Comparison of ENCODE assay signal across 8 mouse cellular contexts in the genomic region with DNA sequence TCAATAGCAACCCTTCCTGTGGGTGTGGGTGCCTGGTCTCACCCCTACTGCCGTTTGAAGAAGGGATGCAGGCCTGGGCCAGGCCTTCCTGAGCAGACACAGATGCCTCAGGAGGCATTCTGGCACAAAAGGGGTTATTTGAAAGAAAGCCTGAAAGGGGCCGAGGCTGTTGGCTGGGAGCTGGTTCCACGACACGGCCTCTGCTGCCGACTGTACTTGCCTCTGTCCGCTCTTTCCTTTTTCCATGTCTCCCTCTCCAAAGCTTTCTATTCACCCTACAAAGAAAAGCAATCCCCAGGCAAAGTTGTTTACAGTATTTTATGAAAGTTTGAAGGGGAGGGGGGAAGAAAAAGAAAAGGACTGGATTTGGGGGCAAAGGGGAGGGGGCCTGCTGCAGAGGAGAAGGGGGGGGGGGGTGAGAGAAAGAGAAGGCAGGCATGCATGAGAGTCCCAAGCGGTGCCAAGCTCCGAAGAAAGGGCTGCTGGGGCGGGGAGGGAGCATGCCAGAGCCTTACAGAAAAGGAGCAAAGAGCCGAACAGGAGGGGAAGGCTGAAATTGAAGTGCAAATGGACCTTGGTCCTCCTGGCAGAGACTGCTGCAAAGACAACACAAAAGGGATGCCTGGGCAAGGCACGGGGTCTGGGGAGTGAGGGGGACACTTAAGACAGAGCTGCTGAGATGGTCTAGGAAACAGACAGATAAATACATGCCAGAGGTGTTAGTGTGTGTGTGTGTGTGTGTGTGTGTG.
DNase-seq lines count a peak whose midpoint lies in the region; ATAC-seq and TF ChIP-seq lines count a peak whose summit lies in the region.

No protein-coding gene starts in this region.

- no peaks in the 10 kb centered on the region for H3K27me3 ChIP-seq in liver, adult 2 months (ENCODE audit: control insufficient read depth, insufficient read depth, low read length)
- H3K27me3 ChIP-seq in liver, embryonic 11.5 days (replicated peaks; ENCODE audit: control insufficient read depth, insufficient read depth, low read length): peaks cover 32% of the 10 kb centered on the region
- H3K27me3 ChIP-seq in hindbrain, embryonic 11.5 days (ENCODE audit: control insufficient read depth, insufficient read depth, low read length): peaks cover 27% of the 10 kb centered on the region

- H3K4me3 ChIP-seq in liver, adult 2 months (ENCODE audit: insufficient read depth, low read depth, low read length): no peak overlapping the region
- H3K4me3 ChIP-seq in liver, embryonic 11.5 days (ENCODE audit: low read depth, low read length): no peak overlapping the region
- no peak overlapping the region for H3K4me3 ChIP-seq in cortical plate, adult 2 months (ENCODE audit: insufficient read depth, low read length)
- no peak overlapping the region for H3K4me3 ChIP-seq in hindbrain, embryonic 11.5 days (ENCODE audit: low read depth, low read length)

- H3K36me3 ChIP-seq in liver, adult 2 months (ENCODE audit: control insufficient read depth, insufficient read depth, low read length): no peaks in the 10 kb centered on the region
- no peaks in the 10 kb centered on the region for H3K36me3 ChIP-seq in liver, embryonic 11.5 days (ENCODE audit: control insufficient read depth, insufficient read depth, low read length)
- no peaks in the 10 kb centered on the region for H3K36me3 ChIP-seq in hindbrain, embryonic 11.5 days (ENCODE audit: control insufficient read depth, insufficient read depth, low read length)

- H3K4me2 ChIP-seq in liver, embryonic 11.5 days: no peak overlapping the region
- no peak overlapping the region; the same call in 1 of the 2 replicates for H3K4me2 ChIP-seq in hindbrain, embryonic 11.5 days (replicated peaks; ENCODE audit: low read depth, low read length)

- H3K79me2 ChIP-seq in liver, adult 2 months (ENCODE audit: control insufficient read depth, insufficient read depth, low read length): no peaks in the 10 kb centered on the region

- TF ChIP-seq POLR2A in liver, adult 2 months (IDR thresholded peaks at IDR 0.05; ENCODE audit: extremely low read depth, insufficient read depth, low read length): no peak
- TF ChIP-seq POLR2A in cortical plate, adult 2 months (IDR thresholded peaks at IDR 0.05; ENCODE audit: extremely low read depth, insufficient read depth, low read length): no peak

- peaks cover 25% of the 10 kb centered on the region for H3K4me1 ChIP-seq in liver, adult 2 months (ENCODE audit: control insufficient read depth, insufficient read depth, low read length)
- peaks cover 6% of the 10 kb centered on the region; the same call in 1 of the 2 replicates for H3K4me1 ChIP-seq in liver, embryonic 11.5 days (replicated peaks; ENCODE audit: control insufficient read depth, insufficient read depth, low read length)
- H3K4me1 ChIP-seq in cortical plate, adult 2 months (ENCODE audit: control insufficient read depth, insufficient read depth, low read length): no peaks in the 10 kb centered on the region; the same call in 1 of the 2 replicates
- H3K4me1 ChIP-seq in hindbrain, embryonic 11.5 days (replicated peaks; ENCODE audit: control insufficient read depth, insufficient read depth, low read length): peaks cover 13% of the 10 kb centered on the region

- H3K9ac ChIP-seq in liver, adult 2 months (ENCODE audit: low read depth, low read length): peak overlapping the region; percentile 20
- H3K9ac ChIP-seq in liver, embryonic 11.5 days (ENCODE audit: low read depth, low read length): no peak overlapping the region
- H3K9ac ChIP-seq in hindbrain, embryonic 11.5 days (ENCODE audit: low read depth, low read length): no peak overlapping the region; the same call in 1 of the 2 replicates

- peak overlapping the region; percentile 18 for H3K27ac ChIP-seq in liver, adult 2 months (replicated peaks; ENCODE audit: insufficient read depth, low read depth, low read length)
- H3K27ac ChIP-seq in liver, embryonic 11.5 days (ENCODE audit: low read depth, low read length): no peak overlapping the region
- peak overlapping the region; percentile 38; the same call in 1 of the 2 replicates for H3K27ac ChIP-seq in cortical plate, adult 2 months (ENCODE audit: insufficient read depth, low read length)
- peak overlapping the region; percentile 76 for H3K27ac ChIP-seq in hindbrain, embryonic 11.5 days (ENCODE audit: low read depth, low read length)

- H3K9me3 ChIP-seq in liver, embryonic 11.5 days (ENCODE audit: control insufficient read depth, low read length): no peaks in the 10 kb centered on the region
- no peaks in the 10 kb centered on the region for H3K9me3 ChIP-seq in hindbrain, embryonic 11.5 days (ENCODE audit: control insufficient read depth, low read length)

- peak; percentile 66 for DNase-seq in liver, adult 2 months (ENCODE audit: extremely low read depth, low read depth, low spot score)
- no peak for DNase-seq in liver, embryonic 11.5 days (ENCODE audit: low spot score)
- peak; percentile 38 for DNase-seq in hindbrain, embryonic 11.5 days (ENCODE audit: low spot score)
- peak; percentile 29 to 51 for DNase-seq in lung, postnatal 4 days
- DNase-seq in adipocyte (ENCODE audit: low spot score): no peak
- no peak for DNase-seq in adrenal gland, adult 18-20 months (ENCODE audit: low spot score in 2 of 2)
- no peak for DNase-seq in urinary bladder, postnatal 14 days (ENCODE audit: low spot score)

- 21% methylated on average over 11 of the region's 11 CpGs for WGBS in liver, adult 2 months
- WGBS in liver, embryonic 11.5 days: 34% methylated on average over 11 of the region's 11 CpGs
- 6% methylated on average over 11 of the region's 11 CpGs for WGBS in hindbrain, embryonic 11.5 days

- no peak for TF ChIP-seq CTCF in liver, adult 2 months (IDR thresholded peaks at IDR 0.05; ENCODE audit: low read depth, low read length)
- TF ChIP-seq CTCF in cortical plate, adult 2 months (IDR thresholded peaks at IDR 0.05; ENCODE audit: extremely low read depth, insufficient read depth, low read length): no peak

- no peak for ATAC-seq in liver, embryonic 11.5 days (replicated peaks; ENCODE audit: low FRiP score)
- peak; percentile 55 for ATAC-seq in hindbrain, embryonic 11.5 days (ENCODE audit: low FRiP score)

Comparison
In these comparisons a context has a peak if more than half of its experiments do, and no peak if none do; other contexts are left out.
1. DNase-seq: peak in liver, adult 2 months (single experiment), hindbrain, embryonic 11.5 days (single experiment) and lung, postnatal 4 days (2 of 2); none in liver, embryonic 11.5 days (single experiment), adipocyte (single experiment), adrenal gland, adult 18-20 months (0 of 2) and urinary bladder, postnatal 14 days (single experiment).